Mouse (Mus musculus): ENCODE results near the gene Rtel1. TPM values are rescaled to one million over a fixed set of nuclear protein-coding genes. Genes with fewer than 3 reads are reported as not detected.

The Rtel1 gene
- total RNA-seq, 2 experiments from 2014 or later: 14.2 to 15.5 TPM

GRCm38 (mm10) chr2:181314080-181314810 is 5.3 kb upstream of the Rtel1 start, which contains the start of gene Stmn3:
Gene Stmn3, minus strand, starts transcription at chr2:181314500.
- peak; percentile 52 for DNase-seq
- intact Hi-C loops (cut with DNase I; ENCODE audit: low total_unique reads): no loop called here

- no peak for DNase-seq
- intact Hi-C loops (cut with DNase I; ENCODE audit: low total_unique reads): no loop called here
Observed at GRCm38 (mm10) chr2:181320103-181320499, 562 bp downstream of the Rtel1 start.

- no peak for DNase-seq
- intact Hi-C loops (cut with DNase I; ENCODE audit: low total_unique reads): no loop called here
Observed at GRCm38 (mm10) chr2:181322136-181322535, 2.6 kb downstream of the Rtel1 start.

GRCm38 (mm10) chr2:181326098-181326497 is 6.6 kb downstream of the Rtel1 start:
- intact Hi-C loops (cut with DNase I; ENCODE audit: low total_unique reads): no loop called here
- no peak for DNase-seq

GRCm38 (mm10) chr2:181332542-181332941 is 13.0 kb downstream of the Rtel1 start:
- DNase-seq: no peak
- intact Hi-C loops (cut with DNase I; ENCODE audit: low total_unique reads): loop anchor here (5.0 kb wide), 1 partner anchor 150 kb away; no protein-coding TSS in a partner anchor

- intact Hi-C loops (cut with DNase I; ENCODE audit: low total_unique reads): loop anchor here (5.0 kb wide), 1 partner anchor 152 kb away; no protein-coding TSS in a partner anchor
- DNase-seq: peak; percentile 51
Observed at GRCm38 (mm10) chr2:181334023-181334422, 14.5 kb downstream of the Rtel1 start.

- intact Hi-C loops (cut with DNase I; ENCODE audit: low total_unique reads): no loop called here
- DNase-seq: no peak
Observed at GRCm38 (mm10) chr2:181340426-181340825, 20.9 kb downstream of the Rtel1 start.

- no peak for DNase-seq
- intact Hi-C loops (cut with DNase I; ENCODE audit: low total_unique reads): no loop called here
Observed at GRCm38 (mm10) chr2:181342766-181343165, 23.2 kb downstream of the Rtel1 start.

GRCm38 (mm10) chr2:181356780-181357179 is 37.2 kb downstream of the Rtel1 start:
- DNase-seq: no peak
- intact Hi-C loops (cut with DNase I; ENCODE audit: low total_unique reads): no loop called here

GRCm38 (mm10) chr2:181363946-181364345 is 44.4 kb downstream of the Rtel1 start:
- intact Hi-C loops (cut with DNase I; ENCODE audit: low total_unique reads): no loop called here
- DNase-seq: no peak

- no peak for DNase-seq
- intact Hi-C loops (cut with DNase I; ENCODE audit: low total_unique reads): no loop called here
Observed at GRCm38 (mm10) chr2:181364487-181364859, 44.9 kb downstream of the Rtel1 start.

GRCm38 (mm10) chr2:181364860-181365596 is 45.5 kb downstream of the Rtel1 start, which contains the start of the genes Zgpat and Arfrp1:
Gene Zgpat, plus strand, starts transcription at chr2:181364928.
Gene Arfrp1, minus strand, starts transcription at chr2:181365404.
- intact Hi-C loops (cut with DNase I; ENCODE audit: low total_unique reads): no loop called here
- peak; percentile 91 for DNase-seq

- intact Hi-C loops (cut with DNase I; ENCODE audit: low total_unique reads): no loop called here
- DNase-seq: no peak
Observed at GRCm38 (mm10) chr2:181365655-181366075, 46.1 kb downstream of the Rtel1 start.

GRCm38 (mm10) chr2:181370001-181370400 is 50.5 kb downstream of the Rtel1 start:
- intact Hi-C loops (cut with DNase I; ENCODE audit: low total_unique reads): no loop called here
- no peak for DNase-seq

GRCm38 (mm10) chr2:181375787-181376186 is 56.2 kb downstream of the Rtel1 start:
- intact Hi-C loops (cut with DNase I; ENCODE audit: low total_unique reads): no loop called here
- DNase-seq: no peak

- no peak for DNase-seq
- intact Hi-C loops (cut with DNase I; ENCODE audit: low total_unique reads): no loop called here
Observed at GRCm38 (mm10) chr2:181377230-181377629, 57.7 kb downstream of the Rtel1 start.

- intact Hi-C loops (cut with DNase I; ENCODE audit: low total_unique reads): no loop called here
- DNase-seq: no peak
Observed at GRCm38 (mm10) chr2:181378701-181379100, 59.2 kb downstream of the Rtel1 start.

GRCm38 (mm10) chr2:181379778-181380177 is 60.2 kb downstream of the Rtel1 start, which contains the start of gene Lime1:
Gene Lime1, plus strand, starts transcription at chr2:181380078.
- intact Hi-C loops (cut with DNase I; ENCODE audit: low total_unique reads): no loop called here

GRCm38 (mm10) chr2:181380251-181380650 is 60.7 kb downstream of the Rtel1 start:
- intact Hi-C loops (cut with DNase I; ENCODE audit: low total_unique reads): no loop called here
- no peak for DNase-seq

More at GRCm38 (mm10) chr2:181379778-181380177, 60.2 kb downstream of the Rtel1 start, which contains the start of gene Lime1:
- DNase-seq: no peak

GRCm38 (mm10) chr2:181381107-181381506 is 61.6 kb downstream of the Rtel1 start:
- intact Hi-C loops (cut with DNase I; ENCODE audit: low total_unique reads): no loop called here
- DNase-seq: no peak
